Mouse (Mus musculus) right cerebral cortex, postnatal 36 days (tissue): Measurements from ENCODE around the gene Tbx5.
A peak's percentile ranks its signal among the peaks of the same experiment; 100 is the strongest.
"Not testable (repeated sequence)": the region's sequence is repeated elsewhere in the genome, so short reads cannot be mapped to it uniquely, and the experiment has no call there.

Experiments used
- DNase-seq, 2 experiments: peaks; one replicate each; pipeline ENCODE4 v3.0.0; 2022; ENCODE audit warnings: low spot score in 2 of 2, mixed read lengths in 1 of 2

Gene Tbx5

GRCm38 (mm10) chr5:119841634-119842420 lies 9.4 kb downstream of the Tbx5 start:
- DNase-seq: no peak

GRCm38 (mm10) chr5:119842701-119843393 lies 10.4 kb downstream of the Tbx5 start:
- no peak for DNase-seq

- no peak for DNase-seq
These were observed 10.9 kb downstream of the Tbx5 start for GRCm38 (mm10) chr5:119843394-119843777.

- DNase-seq: no peak
These were observed 11.9 kb downstream of the Tbx5 start for GRCm38 (mm10) chr5:119844366-119844765.

GRCm38 (mm10) chr5:119844994-119845393 lies 12.5 kb downstream of the Tbx5 start:
- no peak for DNase-seq

DNA sequence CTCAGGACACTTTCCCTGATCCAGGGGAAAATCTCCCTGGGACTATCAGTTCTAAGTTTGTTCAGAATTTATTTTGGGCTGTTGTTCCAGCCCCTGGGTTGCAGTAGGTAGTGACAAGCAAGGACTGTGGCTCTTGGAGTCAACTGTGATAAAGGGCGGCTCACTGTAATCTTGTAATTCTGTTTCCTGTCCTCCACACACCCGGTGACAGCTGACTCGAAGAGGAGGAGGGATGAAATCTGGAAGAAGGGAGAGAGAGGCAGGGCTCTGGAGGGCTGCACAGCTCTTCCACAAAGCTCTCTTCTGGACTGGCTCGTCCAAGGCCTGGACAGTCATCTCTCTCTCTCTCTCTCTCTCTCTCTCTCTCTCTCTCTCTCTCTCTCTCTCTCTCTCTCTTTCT lies 24.6 kb downstream of the Tbx5 start:
- no peak for DNase-seq

DNA sequence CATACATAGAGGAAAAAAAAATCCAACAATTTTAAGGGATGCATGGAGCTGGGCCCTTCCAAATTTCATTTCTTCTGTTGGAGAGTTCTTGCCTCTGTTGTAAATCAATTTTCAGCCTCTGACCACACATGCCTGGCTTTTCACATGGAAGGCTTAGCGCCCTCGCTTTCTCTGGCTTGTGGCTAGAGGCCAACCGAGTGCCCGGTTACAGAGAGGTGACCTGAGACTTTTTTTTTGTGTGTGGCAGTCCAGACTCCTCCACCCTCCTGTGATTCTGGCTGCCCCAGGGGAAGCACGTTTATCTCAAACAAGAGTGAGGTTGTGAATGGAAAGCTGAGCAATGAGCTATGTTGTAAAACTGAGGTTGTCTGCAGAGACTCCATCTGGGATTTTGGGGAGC lies 28.8 kb downstream of the Tbx5 start:
- no peak for DNase-seq

DNA sequence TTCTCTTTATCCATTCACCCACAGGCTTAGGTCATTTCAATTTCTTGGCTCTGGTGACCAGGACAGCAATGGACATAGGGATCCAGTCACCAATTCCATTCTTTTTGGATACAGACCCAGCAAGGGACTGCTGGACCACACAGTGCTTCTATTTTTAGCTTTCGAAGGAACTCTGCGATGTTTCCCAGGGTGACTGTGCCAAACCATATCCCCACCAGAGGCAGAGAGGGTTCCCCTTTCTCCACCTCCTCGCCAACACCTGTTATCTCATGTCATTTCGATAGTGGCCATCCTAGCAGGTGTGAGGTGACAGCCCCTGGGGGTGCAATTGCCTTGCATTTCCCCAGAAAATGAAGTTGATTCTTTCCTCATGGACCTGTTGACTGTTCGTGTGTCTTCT lies 30.0 kb downstream of the Tbx5 start:
- DNase-seq: no peak

- DNase-seq: peak; percentile 2 to 3
These were observed 34.1 kb downstream of the Tbx5 start for GRCm38 (mm10) chr5:119866277-119867235.

DNA sequence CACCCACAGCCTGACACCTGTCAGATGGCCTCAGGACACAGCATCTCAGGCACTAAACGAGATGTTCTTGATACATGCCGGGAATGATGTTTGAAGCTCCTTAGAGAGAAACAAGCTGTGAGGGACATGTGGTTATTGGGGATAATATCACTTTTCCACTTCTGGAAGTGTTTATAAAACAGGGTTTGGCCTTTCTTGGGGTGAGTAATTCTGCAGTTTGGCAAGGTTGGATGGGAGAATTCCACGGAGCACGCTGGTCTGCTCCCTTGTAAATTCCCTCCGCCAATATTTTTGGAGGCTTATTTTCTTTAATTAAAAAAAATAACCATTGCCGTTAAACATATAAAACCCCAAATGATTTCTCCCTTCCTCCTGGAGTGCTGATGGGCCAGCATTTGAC lies 35.5 kb downstream of the Tbx5 start:
- DNase-seq: no peak

DNA sequence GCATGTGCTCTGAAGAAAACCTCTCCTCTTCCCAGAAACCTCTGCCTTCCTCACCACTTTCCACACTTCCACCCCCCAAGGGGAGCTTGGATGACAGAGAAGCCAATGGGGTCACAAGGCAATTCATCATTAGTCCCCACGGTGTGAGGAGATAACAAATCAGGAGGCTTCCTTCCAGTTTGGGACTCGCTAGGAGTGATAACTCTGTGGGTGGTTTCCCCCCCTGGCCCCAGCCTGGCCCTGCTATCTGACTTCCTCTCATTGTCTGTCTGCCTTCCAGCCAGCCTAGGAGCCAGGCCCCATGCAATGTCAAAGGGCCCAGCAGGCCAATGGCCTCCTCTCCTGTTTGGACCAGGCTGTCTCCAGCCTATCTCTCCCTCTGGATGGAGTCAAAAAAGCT lies 43.0 kb downstream of the Tbx5 start:
- no peak for DNase-seq

- DNase-seq: no peak
These were observed 44.7 kb downstream of the Tbx5 start for GRCm38 (mm10) chr5:119877185-119877584.

DNA sequence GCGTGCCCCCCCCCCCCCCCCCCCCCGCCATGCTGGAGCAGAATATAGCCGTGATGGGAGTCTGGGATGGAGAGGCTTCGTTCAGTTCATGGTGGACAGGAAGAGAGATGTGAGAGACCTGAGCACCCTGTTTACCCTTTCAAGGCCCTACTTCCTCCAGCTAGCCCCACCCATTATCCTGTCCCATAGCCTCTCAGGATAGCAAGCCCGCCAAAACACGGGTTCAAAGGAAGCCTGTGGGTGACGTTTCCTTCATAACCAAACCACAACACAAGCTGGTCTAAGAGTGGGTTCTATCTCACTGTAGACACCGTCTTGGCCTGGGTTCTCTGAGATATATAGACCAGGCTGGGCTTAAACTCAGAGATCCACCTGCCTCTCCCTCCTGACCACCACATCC lies 53.1 kb downstream of the Tbx5 start:
- no peak for DNase-seq

GRCm38 (mm10) chr5:119887381-119887780 lies 54.9 kb downstream of the Tbx5 start:
- no peak for DNase-seq

DNA sequence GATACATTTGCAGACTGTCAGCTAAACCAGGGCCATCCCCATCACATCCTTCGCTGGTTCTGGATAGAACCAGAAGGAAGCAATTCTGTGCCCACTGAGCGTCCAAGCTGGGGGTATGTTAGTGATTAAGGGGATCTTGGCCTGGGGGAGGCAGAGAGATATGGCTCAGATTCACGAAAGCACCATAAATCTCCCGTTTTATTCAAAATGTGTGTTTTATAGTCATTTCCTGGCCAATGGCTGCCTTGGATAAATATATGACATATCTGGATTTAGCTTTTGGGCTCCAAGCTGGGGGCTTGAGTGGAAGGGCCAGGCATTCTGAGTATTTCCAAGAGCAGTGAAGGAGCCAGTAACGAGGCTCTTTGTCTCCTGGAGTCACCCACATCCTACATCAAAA lies 59.5 kb downstream of the Tbx5 start:
- no peak for DNase-seq

- no peak for DNase-seq
These were observed 60.6 kb downstream of the Tbx5 start for GRCm38 (mm10) chr5:119893060-119893459.

GRCm38 (mm10) chr5:119896605-119897004 lies 64.1 kb downstream of the Tbx5 start:
- no peak for DNase-seq

DNA sequence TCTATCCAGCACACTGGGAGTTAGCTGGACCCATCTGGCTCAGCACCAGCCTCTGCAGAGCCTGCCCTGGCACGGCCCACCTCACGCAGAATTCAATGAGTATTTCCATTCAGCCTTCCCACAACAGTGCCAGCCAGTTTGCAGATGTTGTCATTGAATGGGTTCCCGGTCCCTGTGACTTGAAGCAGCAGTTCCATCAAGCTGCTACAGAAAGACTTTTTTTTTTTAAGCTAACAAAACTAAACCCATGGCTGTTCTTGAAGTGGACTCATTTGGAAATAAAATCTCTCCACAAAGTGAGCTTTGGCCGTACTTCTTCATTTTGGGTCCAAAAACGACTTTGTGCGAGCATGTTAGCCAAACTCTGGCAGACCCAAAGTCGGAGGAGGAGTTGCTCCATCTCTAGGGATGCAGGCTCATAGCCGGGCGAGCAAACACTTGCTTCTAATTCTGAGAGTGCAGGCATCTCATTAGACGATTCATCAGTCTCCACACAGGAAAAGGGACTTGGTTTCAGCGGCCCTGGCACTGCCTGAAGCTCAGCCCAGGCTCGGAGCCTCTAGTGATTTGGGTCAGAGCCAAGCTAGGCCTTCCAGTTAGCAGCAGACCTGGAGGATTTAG lies 84.2 kb downstream of the Tbx5 start:
- DNase-seq: peak; percentile 55 to 68

GRCm38 (mm10) chr5:119918381-119918780 lies 85.9 kb downstream of the Tbx5 start:
- DNase-seq: not testable (repeated sequence)

- no peak for DNase-seq
These were observed 88.5 kb downstream of the Tbx5 start for GRCm38 (mm10) chr5:119920941-119921340.

DNA sequence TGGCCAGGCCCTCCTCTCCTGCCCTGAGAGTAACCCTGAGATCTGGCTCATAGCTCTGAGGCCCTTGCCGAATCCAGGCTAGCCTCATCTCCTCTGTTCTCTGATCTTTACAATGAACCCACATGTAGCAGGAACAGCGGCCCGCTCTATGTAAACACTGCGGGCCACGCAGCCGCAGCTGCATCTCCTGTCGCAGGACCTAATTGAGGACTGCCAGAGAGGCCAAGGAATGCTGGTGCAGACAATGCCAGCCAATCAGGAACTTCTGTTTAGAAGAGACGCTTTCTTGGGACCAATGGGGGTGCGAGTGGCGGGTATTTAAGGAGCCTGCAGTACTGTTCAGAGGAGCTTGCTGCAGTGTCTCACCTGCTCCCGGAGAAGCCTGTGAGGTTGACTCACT lies 89.8 kb downstream of the Tbx5 start:
- DNase-seq: no peak
